Mouse (Mus musculus): ENCODE measurements around the gene Hist1h2bh.
"Not testable (repeated sequence)": the region's sequence is repeated elsewhere in the genome, so short reads cannot be mapped to it uniquely, and the experiment has no call there.

Hist1h2bh gene

GRCm38 (mm10) chr13:23551931-23552914 lies 9.0 kb upstream of the Hist1h2bh start:
- DNase-seq (ENCODE audit: low spot score) = no peak

GRCm38 (mm10) chr13:23551146-23551834 lies 8.1 kb upstream of the Hist1h2bh start, which contains the start of gene Hist1h4f:
Gene Hist1h4f (minus strand): TSS chr13:23551648.
- peak; percentile 91 for DNase-seq (ENCODE audit: low spot score)

GRCm38 (mm10) chr13:23550761-23551145 lies 7.6 kb upstream of the Hist1h2bh start:
- DNase-seq (ENCODE audit: low spot score) = no peak

GRCm38 (mm10) chr13:23546694-23547093 lies 3.5 kb upstream of the Hist1h2bh start:
- DNase-seq (ENCODE audit: low spot score) = no peak

GRCm38 (mm10) chr13:23544787-23545120 lies 1.6 kb upstream of the Hist1h2bh start:
- DNase-seq (ENCODE audit: low spot score) = not testable (repeated sequence)

GRCm38 (mm10) chr13:23543965-23544786 lies 984 bp upstream of the Hist1h2bh start, which contains the start of gene Hist1h3f:
Gene Hist1h3f (plus strand): TSS chr13:23544052.
- peak; percentile 79 for DNase-seq (ENCODE audit: low spot score)

GRCm38 (mm10) chr13:23542225-23542980 lies 789 bp downstream of the Hist1h2bh start:
- not testable (repeated sequence) for DNase-seq (ENCODE audit: low spot score)

- no peak for DNase-seq (ENCODE audit: low spot score)
Measured at GRCm38 (mm10) chr13:23541497-23541896, 1.7 kb downstream of the Hist1h2bh start.

- DNase-seq (ENCODE audit: low spot score) = not testable (repeated sequence)
Measured at GRCm38 (mm10) chr13:23539821-23540220, 3.4 kb downstream of the Hist1h2bh start.

GRCm38 (mm10) chr13:23538249-23538648 lies 4.9 kb downstream of the Hist1h2bh start:
- DNase-seq (ENCODE audit: low spot score) = no peak

GRCm38 (mm10) chr13:23537006-23537710 lies 6.0 kb downstream of the Hist1h2bh start:
- no peak for DNase-seq (ENCODE audit: low spot score)

- no peak for DNase-seq (ENCODE audit: low spot score)
Measured at GRCm38 (mm10) chr13:23536076-23536822, 6.9 kb downstream of the Hist1h2bh start.

- DNase-seq (ENCODE audit: low spot score) = peak; percentile 80
Measured at GRCm38 (mm10) chr13:23535137-23536075, 7.8 kb downstream of the Hist1h2bh start, which contains the start of gene Hist1h3g. Gene Hist1h3g (plus strand): TSS chr13:23535422.

- DNase-seq (ENCODE audit: low spot score) = peak; percentile 46
Measured at GRCm38 (mm10) chr13:23534368-23535131, 8.6 kb downstream of the Hist1h2bh start.

GRCm38 (mm10) chr13:23533560-23534367 lies 9.4 kb downstream of the Hist1h2bh start, which contains the start of gene Hist1h2af:
Gene Hist1h2af (plus strand): TSS chr13:23533906.
- DNase-seq (ENCODE audit: low spot score) = peak; percentile 75

GRCm38 (mm10) chr13:23532262-23533075 lies 10.7 kb downstream of the Hist1h2bh start:
- no peak for DNase-seq (ENCODE audit: low spot score)

Measured in spleen, adult 12 weeks (tissue).